ENCODE assay signal across 8 mouse cellular contexts in genomic region chr19:15925719-15926045, GRCm38 (mm10). TPM values are rescaled to one million over a fixed set of nuclear protein-coding genes. Genes with fewer than 3 reads are reported as not detected.
A peak's percentile ranks its signal among the peaks of the same experiment; 100 is the strongest.
DNase-seq lines count a peak whose midpoint lies in the region; ATAC-seq lines count a peak whose summit lies in the region.

No protein-coding gene starts in this region.

- DNase-seq in R1 (ENCODE audit: low read depth, low spot score): peak; percentile 10
- DNase-seq in cerebellum, postnatal 25 days: peak; percentile 15 to 48
- peak; percentile 47 to 65 for DNase-seq in gastrocnemius, postnatal 36 days
- DNase-seq in left cerebral cortex, postnatal 14 days (ENCODE audit: low spot score in 2 of 2): peak; percentile 74 to 78
- DNase-seq in mesoderm, embryonic 11.5 days (ENCODE audit: low read depth, low spot score): peak; percentile 42
- DNase-seq in thymus, postnatal 36 days: no peak

- intact Hi-C loops in gastrocnemius, postnatal 36 days (cut with DNase I): no loop called here
- intact Hi-C loops in left cerebral cortex, postnatal 14 days (cut with DNase I): no loop called here

- H3K4me3 ChIP-seq in intestine, embryonic 16.5 days (ENCODE audit: low read length): peak overlapping the region; percentile 68
- peak overlapping the region; percentile 62; the same call in 1 of the 2 replicates for H3K4me3 ChIP-seq in stomach, embryonic 15.5 days (replicated peaks)

- WGBS in intestine, embryonic 16.5 days: 30% methylated on average over 4 of the region's 4 CpGs
- 16% methylated on average over 4 of the region's 4 CpGs for WGBS in stomach, embryonic 15.5 days

- H3K9me3 ChIP-seq in intestine, embryonic 16.5 days (ENCODE audit: control insufficient read depth, low read length): no peaks in the 10 kb centered on the region
- H3K9me3 ChIP-seq in stomach, embryonic 15.5 days: no peaks in the 10 kb centered on the region

- no peaks in the 10 kb centered on the region for H3K36me3 ChIP-seq in intestine, embryonic 16.5 days (ENCODE audit: control insufficient read depth, insufficient read depth, low read length)
- no peaks in the 10 kb centered on the region for H3K36me3 ChIP-seq in stomach, embryonic 15.5 days

- peak overlapping the region; percentile 88 for H3K4me2 ChIP-seq in intestine, embryonic 16.5 days (ENCODE audit: low read depth, low read length)
- H3K4me2 ChIP-seq in stomach, embryonic 15.5 days: peak overlapping the region; percentile 90

- ATAC-seq in intestine, embryonic 16.5 days: peak; percentile 19
- ATAC-seq in stomach, embryonic 15.5 days (ENCODE audit: insufficient read depth, low FRiP score, low read depth): peak; percentile 24; the same call in 1 of the 2 replicates

- peaks cover 21% of the 10 kb centered on the region for H3K4me1 ChIP-seq in intestine, embryonic 16.5 days (ENCODE audit: control insufficient read depth, insufficient read depth, low read length)
- H3K4me1 ChIP-seq in stomach, embryonic 15.5 days: peaks cover 19% of the 10 kb centered on the region; the same call in 1 of the 2 replicates

- H3K27me3 ChIP-seq in intestine, embryonic 16.5 days (replicated peaks; ENCODE audit: control insufficient read depth, insufficient read depth, low read length): no peaks in the 10 kb centered on the region
- no peaks in the 10 kb centered on the region for H3K27me3 ChIP-seq in stomach, embryonic 15.5 days (replicated peaks)

- peak overlapping the region; percentile 69 for H3K9ac ChIP-seq in intestine, embryonic 16.5 days (ENCODE audit: low read depth, low read length)
- H3K9ac ChIP-seq in stomach, embryonic 15.5 days: no peak overlapping the region

- peak overlapping the region; percentile 63 for H3K27ac ChIP-seq in intestine, embryonic 16.5 days (ENCODE audit: low read length)
- peak overlapping the region; percentile 90 for H3K27ac ChIP-seq in stomach, embryonic 15.5 days

RNA-seq across cellular contexts. Expression of gene Psat1, which starts 21.5 kb away (rescaled TPM):
- total RNA-seq in gastrocnemius, postnatal 36 days (2021): 1 to 10 TPM; 2.9 to 3.0 TPM
- 65.1 and 73.5 TPM in 2 replicates for polyA plus RNA-seq in intestine, embryonic 16.5 days (2015; fragmentation: Nextera tagmentation; extraction: Ambion mirVana)
- 100 to 1,000 TPM; 100 to 110 TPM for total RNA-seq in left cerebral cortex, postnatal 14 days (2021)
- 90.5 and 95.5 TPM in 2 replicates for polyA plus RNA-seq in stomach, embryonic 15.5 days (2015; fragmentation: Nextera tagmentation; extraction: Ambion mirVana)

RNA-seq across cellular contexts. Expression of gene Cep78, which starts 59.1 kb away (rescaled TPM):
- 1 to 10 TPM; 2.0 to 2.1 TPM for total RNA-seq in gastrocnemius, postnatal 36 days (2021)
- polyA plus RNA-seq in intestine, embryonic 16.5 days (2015; fragmentation: Nextera tagmentation; extraction: Ambion mirVana): 11.6 and 14.4 TPM in 2 replicates
- total RNA-seq in left cerebral cortex, postnatal 14 days (2021): 10 to 100 TPM; 11.5 to 12.3 TPM
- polyA plus RNA-seq in stomach, embryonic 15.5 days (2015; fragmentation: Nextera tagmentation; extraction: Ambion mirVana): 19.5 and 23.2 TPM in 2 replicates

Comparison
In these comparisons a context has a peak if more than half of its experiments do, and no peak if none do; other contexts are left out.
1. DNase-seq: peak in R1 (single experiment), cerebellum, postnatal 25 days (2 of 2), gastrocnemius, postnatal 36 days (2 of 2), left cerebral cortex, postnatal 14 days (2 of 2) and mesoderm, embryonic 11.5 days (single experiment); none in thymus, postnatal 36 days (0 of 2).
2. RNA of gene Psat1, which starts 21.5 kb away (total RNA-seq): 100 to 110 TPM in left cerebral cortex, postnatal 14 days; 2.9 to 3.0 TPM in gastrocnemius, postnatal 36 days; every median in the first group is over 10 times any median in the second.
3. RNA of gene Cep78, which starts 59.1 kb away (total RNA-seq): 11.5 to 12.3 TPM in left cerebral cortex, postnatal 14 days; 2.0 to 2.1 TPM in gastrocnemius, postnatal 36 days; every median in the first group is over 4 times any median in the second.